In genomic region chr1:188192971-188193370, GRCm38 (mm10) we compare ENCODE assay signal across 7 mouse cellular contexts.
"Had no signal": no experiment of that assay in that cellular context is flagged by ENCODE, and none has a peak within 500 bp of the region (broad histone marks: within the 10 kb centered on the region; RNA-seq: fewer than 3 reads in every experiment).

No protein-coding gene starts in this region.

- DNase-seq: lung, adult 2 months; lung, postnatal 14 days; lung, postnatal 36 days; right cerebral cortex, postnatal 14 days; thymus, adult 2 months; thymus, postnatal 14 days; thymus, postnatal 36 days had no signal
